Mouse (Mus musculus): ENCODE measurements at regions not wholly inside any gene's neighbourhood (a gene's known extent, or its start where the extent isn't known, plus 50 kb on each side); places are given as distances from the start of the nearest gene placed in this dataset.

GRCm38 (mm10) chr9:50395543-50395942 lies 50.8 kb upstream of the Rpl10-ps3 start:
- in situ Hi-C loops (cut with MboI; ENCODE audit: low pct_unique_long_range_greater_than_20kb in 1 of 2, low sequenced_read_pairs in 2 of 2, unreplicated experiment in 1 of 2), result no loop called here

DNA sequence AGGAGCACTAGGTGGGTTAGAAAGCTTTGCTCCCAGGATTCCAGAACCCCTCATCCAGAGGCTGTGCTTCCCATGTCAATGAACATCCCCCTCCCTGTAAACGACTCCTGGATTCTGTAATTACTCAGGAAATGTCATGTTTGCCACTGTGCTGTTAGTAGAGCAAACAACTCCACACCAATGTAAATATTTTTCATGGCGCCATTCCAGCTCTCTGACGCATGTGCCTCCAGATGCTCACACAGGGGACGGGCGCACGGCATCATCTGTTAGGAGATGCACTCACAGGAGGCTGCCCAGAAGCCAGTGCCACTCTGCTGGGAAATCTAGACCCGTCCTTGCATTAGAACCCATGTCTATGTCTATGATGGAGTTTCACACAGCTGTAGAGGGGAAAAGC lies 51.3 kb upstream of the Rpl10-ps3 start:
- in situ Hi-C loops (cut with MboI; ENCODE audit: low pct_unique_long_range_greater_than_20kb in 1 of 2, low sequenced_read_pairs in 2 of 2, unreplicated experiment in 1 of 2), result no loop called here

DNA sequence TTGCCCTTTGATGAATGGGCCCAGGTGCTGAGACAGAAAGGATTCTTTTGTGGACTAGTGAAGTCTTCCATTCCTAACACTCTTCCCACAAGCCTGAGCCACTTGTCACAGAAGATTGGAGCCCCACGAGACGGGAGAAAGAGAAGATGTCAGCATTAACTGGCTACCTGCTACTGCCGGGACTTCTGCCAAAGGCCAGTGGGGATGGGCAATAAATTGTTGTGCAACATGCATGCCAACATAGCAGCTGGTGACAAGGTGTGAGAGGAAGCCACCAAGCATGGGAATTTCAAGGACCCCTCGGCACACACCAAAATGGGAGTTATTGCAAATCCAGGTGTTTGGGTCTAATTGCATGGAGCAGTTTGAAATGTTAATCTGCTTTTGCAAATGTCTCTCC lies 63.6 kb upstream of the Rpl10-ps3 start:
- in situ Hi-C loops (cut with MboI; ENCODE audit: low pct_unique_long_range_greater_than_20kb in 1 of 2, low sequenced_read_pairs in 2 of 2, unreplicated experiment in 1 of 2), result no loop called here

DNA sequence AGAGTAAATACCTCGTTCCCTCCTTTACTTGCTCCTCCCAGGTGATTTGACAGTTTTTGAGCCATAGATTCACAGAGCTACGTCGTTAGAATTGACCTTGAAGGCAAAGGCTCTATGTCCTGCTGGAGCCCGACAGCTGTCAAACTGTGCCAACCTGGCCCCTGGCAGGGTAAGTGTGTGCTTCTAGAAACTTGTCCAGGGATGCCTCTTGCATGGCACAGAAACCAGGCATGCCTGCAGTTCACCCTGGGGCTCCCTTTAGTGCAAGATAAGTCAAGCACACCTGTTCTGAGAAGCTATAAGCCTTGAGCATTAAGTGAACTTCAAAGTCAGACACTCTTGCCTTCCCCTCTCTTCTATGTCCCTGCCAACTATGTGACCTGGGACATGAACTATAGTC lies 64.1 kb upstream of the Rpl10-ps3 start:
- in situ Hi-C loops (cut with MboI; ENCODE audit: low pct_unique_long_range_greater_than_20kb in 1 of 2, low sequenced_read_pairs in 2 of 2, unreplicated experiment in 1 of 2), result no loop called here

- in situ Hi-C loops (cut with MboI; ENCODE audit: low pct_unique_long_range_greater_than_20kb in 1 of 2, low sequenced_read_pairs in 2 of 2, unreplicated experiment in 1 of 2), result no loop called here
Observed at GRCm38 (mm10) chr9:50412986-50413385, 68.2 kb upstream of the Rpl10-ps3 start.

DNA sequence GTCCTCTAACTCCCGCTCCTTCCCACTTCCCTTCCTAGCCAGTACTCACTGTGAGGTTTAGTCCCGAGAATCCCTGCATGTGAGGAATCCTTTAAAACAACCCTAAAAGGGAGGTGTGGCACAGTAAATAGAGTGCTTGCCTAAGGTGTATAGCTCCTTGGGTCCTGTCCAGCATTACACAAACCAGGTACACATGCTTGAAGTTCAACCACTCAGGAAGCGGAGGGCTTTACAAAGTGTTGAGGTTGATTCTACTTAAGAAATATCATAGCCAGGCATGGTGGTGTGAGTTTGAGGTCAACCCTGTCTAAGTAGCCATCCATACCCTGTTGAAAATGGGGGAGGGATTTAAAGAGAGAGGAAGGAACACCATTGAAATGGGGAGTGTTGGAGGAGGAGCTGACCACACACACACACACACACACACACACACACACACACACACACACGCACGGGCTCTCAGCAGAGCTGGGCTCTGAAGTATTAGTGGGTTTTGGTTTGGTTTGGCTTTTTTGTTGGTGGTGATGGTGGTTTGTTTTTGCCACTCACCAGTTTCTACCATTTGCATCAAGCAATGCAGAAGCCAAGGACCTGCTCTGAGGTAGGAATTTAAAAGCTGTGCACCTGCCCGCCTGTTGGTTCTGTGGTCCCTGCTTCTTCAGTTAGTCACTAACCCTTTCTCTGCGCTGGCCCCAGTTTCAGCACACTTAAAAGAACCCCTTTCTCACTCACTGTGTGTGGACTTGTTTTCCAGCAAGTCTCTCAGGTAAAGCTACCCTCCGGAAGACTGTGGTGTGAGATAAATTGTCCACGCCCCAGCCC lies 69.0 kb upstream of the Rpl10-ps3 start:
- in situ Hi-C loops (cut with MboI; ENCODE audit: low pct_unique_long_range_greater_than_20kb in 1 of 2, low sequenced_read_pairs in 2 of 2, unreplicated experiment in 1 of 2), result no loop called here

DNA sequence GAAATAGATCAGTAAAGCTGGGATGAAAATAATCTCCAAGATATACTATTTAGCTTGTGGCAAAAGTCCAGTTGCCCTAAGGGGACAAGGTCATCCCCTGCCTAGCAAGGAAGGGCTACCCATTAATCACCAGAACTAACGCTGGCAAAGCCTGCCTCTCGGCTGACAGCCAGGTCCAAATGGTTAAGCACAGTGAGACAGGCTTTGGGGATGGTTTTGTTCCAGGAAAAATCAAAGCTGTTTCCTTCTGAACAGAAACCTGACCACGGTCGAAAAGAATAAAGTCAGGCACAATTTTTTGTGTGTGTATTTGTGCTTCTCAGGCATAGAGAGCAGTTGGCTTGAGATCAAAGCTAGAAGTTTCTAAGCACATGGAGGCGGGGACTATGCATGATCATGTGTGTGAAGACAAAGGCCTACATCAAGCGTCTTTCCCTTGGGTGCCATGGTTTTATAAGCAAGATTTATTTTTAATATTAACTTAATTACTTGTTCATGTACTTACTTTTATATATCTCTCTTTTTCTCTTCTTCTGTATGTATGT lies 70.1 kb upstream of the Rpl10-ps3 start:
- in situ Hi-C loops (cut with MboI; ENCODE audit: low pct_unique_long_range_greater_than_20kb in 1 of 2, low sequenced_read_pairs in 2 of 2, unreplicated experiment in 1 of 2), result no loop called here

GRCm38 (mm10) chr9:50416677-50417076 lies 71.9 kb upstream of the Rpl10-ps3 start:
- in situ Hi-C loops (cut with MboI; ENCODE audit: low pct_unique_long_range_greater_than_20kb in 1 of 2, low sequenced_read_pairs in 2 of 2, unreplicated experiment in 1 of 2), result no loop called here

GRCm38 (mm10) chr9:50421061-50421460 lies 73.3 kb upstream of the Plet1 start:
- in situ Hi-C loops (cut with MboI; ENCODE audit: low pct_unique_long_range_greater_than_20kb in 1 of 2, low sequenced_read_pairs in 2 of 2, unreplicated experiment in 1 of 2), result loop anchor here (10.0 kb wide), 1 partner anchor 926 kb away; no protein-coding TSS in a partner anchor

DNA sequence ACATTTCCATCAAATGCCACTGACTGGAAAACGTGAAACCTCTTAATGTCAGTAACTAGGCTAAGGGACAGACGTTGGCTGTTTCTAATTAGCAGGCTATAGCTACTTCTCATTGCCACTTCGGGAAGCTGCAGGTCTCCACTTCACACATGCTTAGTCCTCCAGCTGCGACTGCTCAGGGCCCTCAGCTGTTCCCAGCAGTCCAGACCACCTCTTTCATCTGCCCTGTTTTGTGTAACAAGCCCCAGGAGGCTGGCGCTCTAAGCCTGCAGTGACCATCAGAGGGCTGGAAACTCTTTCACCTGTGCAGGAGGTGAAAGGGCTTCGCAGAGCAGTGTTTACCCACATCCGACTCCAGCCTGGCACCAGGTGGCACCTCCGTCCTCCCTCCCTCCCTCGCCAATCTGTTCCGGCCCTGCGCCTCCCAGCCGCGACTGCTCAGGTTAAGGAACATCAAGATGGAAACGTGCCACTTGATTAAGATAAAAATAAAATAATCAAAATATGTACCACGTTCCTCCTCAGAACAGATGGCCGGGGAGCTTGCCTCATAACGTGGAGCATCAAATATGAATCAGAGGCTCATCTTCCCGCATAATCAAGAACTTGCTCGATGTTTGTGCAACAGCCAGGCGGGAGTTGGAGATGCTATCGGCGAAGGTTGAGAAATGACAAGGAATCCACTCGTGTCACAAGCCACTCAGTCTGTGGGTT lies 72.6 kb upstream of the Plet1 start:
- in situ Hi-C loops (cut with MboI; ENCODE audit: low pct_unique_long_range_greater_than_20kb in 1 of 2, low sequenced_read_pairs in 2 of 2, unreplicated experiment in 1 of 2), result loop anchor here (10.0 kb wide), 1 partner anchor 927 kb away; no protein-coding TSS in a partner anchor

GRCm38 (mm10) chr9:50425866-50426495 lies 68.3 kb upstream of the Plet1 start:
- in situ Hi-C loops (cut with MboI; ENCODE audit: low pct_unique_long_range_greater_than_20kb in 1 of 2, low sequenced_read_pairs in 2 of 2, unreplicated experiment in 1 of 2), result loop anchor here (10.0 kb wide), 1 partner anchor 931 kb away; no protein-coding TSS in a partner anchor

DNA sequence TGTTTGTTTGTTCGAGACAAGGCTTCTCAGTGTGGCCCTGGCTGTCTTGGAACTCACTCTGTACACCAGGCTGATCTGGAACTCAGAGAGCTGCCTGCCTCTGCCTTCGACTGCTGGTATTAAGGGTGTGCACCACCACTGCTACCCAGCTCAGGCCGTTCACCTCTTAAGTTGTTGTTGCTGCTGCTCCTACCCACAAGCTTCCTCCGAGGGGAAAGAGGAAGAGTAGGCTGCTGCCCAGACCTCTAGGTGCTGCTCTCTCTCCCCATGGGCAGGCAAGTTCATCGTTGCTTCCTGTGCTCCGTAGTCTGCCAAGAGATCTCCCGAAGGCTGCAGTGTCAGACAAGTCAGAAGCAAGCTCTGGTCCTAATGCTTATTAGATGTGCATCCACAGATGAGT lies 64.2 kb upstream of the Plet1 start:
- in situ Hi-C loops (cut with MboI; ENCODE audit: low pct_unique_long_range_greater_than_20kb in 1 of 2, low sequenced_read_pairs in 2 of 2, unreplicated experiment in 1 of 2), result no loop called here

DNA sequence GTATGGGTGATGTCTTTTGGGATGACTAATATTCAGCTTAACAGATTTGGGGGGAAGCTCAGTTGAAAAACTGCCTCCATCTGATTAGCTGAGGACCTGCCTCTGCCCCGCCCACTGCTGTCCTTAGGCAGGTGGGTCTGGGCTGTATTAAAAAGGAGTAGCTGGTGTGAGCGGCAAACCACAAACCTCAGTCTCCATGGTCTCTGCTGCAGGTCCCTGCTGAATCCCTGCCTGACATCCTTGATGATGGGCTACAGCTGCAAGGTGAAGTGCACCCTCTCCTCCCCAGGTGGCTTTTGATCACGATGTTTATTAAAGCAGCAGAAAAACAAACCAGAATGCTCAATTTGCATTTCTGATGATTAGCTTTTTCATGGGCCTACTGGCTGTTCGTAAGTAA lies 60.8 kb upstream of the Plet1 start:
- in situ Hi-C loops (cut with MboI; ENCODE audit: low pct_unique_long_range_greater_than_20kb in 1 of 2, low sequenced_read_pairs in 2 of 2, unreplicated experiment in 1 of 2), result no loop called here

- in situ Hi-C loops (cut with MboI; ENCODE audit: low pct_unique_long_range_greater_than_20kb in 1 of 2, low sequenced_read_pairs in 2 of 2, unreplicated experiment in 1 of 2), result no loop called here
Observed at GRCm38 (mm10) chr9:50433978-50434377, 60.3 kb upstream of the Plet1 start.

DNA sequence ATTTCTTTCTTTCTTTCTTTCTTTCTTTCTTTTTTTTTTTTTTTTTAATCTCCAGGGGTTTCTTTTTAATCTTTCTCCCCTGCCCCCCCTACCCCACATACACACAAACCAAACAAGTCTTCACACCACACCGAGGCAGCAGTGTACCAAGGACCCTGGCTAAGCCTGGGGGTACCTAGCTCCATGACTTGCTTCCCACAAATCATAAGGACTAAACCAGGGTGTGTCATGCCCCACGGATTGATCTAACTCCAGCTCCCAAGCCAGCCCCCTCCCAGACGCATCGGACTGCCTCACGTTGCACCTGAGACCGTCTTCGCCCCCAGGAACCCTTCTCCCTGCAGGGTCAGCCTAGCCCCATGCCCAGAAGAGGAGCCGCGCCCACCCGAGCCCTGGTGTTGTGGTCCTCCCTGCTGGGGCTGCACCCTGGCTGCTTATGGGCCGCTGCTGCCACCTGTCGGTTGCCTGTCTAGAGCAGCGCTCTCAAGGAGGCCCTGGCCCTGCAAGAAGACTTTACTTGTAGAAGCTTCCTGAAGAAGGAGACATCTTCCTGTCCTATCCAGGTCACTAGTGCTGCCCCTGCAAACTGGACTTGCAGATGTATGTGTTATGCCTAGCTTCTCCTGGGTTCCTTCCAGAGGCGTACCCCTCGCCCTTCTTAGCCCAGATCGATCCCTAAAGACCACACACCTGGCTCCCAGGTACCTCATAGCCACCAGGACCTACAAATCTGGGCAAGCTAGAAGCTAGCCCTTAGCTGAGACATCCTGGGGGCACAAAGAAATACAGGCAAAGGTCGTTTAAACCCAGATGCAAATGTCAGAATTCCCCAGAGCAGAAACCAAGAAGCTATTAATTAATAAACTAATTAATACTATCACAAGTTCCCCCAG lies 56.2 kb upstream of the Plet1 start:
- in situ Hi-C loops (cut with MboI; ENCODE audit: low pct_unique_long_range_greater_than_20kb in 1 of 2, low sequenced_read_pairs in 2 of 2, unreplicated experiment in 1 of 2), result no loop called here

GRCm38 (mm10) chr9:50438738-50439137 lies 55.6 kb upstream of the Plet1 start:
- in situ Hi-C loops (cut with MboI; ENCODE audit: low pct_unique_long_range_greater_than_20kb in 1 of 2, low sequenced_read_pairs in 2 of 2, unreplicated experiment in 1 of 2), result no loop called here

- in situ Hi-C loops (cut with MboI; ENCODE audit: low pct_unique_long_range_greater_than_20kb in 1 of 2, low sequenced_read_pairs in 2 of 2, unreplicated experiment in 1 of 2), result no loop called here
Observed at GRCm38 (mm10) chr9:50440222-50440621, 54.1 kb upstream of the Plet1 start.

DNA sequence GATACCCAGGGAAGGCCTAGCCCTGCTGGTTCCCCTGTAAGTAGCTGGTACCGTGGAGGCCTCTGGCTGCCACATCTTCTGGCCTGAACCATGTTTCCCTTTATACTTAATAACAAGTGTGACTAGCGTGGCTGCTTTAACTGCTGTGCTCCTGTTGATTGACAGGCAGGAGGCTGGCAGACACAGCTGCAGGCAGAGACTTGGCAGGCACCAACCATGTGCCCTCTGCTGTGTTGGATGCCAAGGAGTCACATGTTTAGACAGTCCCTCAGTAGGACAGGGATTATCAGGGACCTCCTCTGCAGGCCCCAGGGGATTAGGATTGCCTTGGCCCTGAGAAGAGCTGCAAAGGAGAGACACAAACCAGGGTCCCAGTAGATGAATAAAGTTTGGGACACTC lies 53.6 kb upstream of the Plet1 start:
- in situ Hi-C loops (cut with MboI; ENCODE audit: low pct_unique_long_range_greater_than_20kb in 1 of 2, low sequenced_read_pairs in 2 of 2, unreplicated experiment in 1 of 2), result no loop called here

Data from mouse embryonic stem cell (cell line).